ENCODE assay signal across 22 mouse cellular contexts in the genomic region with DNA sequence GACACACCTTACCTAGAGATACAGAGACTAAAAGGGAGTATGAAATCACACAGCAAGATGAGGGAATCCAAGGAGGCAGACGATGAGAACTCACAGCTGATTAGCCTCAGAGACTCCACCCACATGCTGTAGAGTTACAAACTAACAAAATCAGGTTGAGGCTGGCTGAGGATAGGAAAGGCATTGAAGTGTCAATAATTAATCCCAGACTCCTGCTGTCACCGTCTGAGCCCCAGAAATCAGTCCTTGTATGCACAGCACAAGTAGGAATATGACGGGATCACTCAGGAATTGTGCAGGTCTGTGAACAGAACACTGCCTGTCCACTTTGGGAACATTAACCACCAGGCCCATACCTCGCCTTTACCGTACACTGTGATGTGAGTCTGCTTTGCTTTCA.
DNase-seq lines count a peak whose midpoint lies in the region; ATAC-seq and TF ChIP-seq lines count a peak whose summit lies in the region.
"Had no signal": no experiment of that assay in that cellular context is flagged by ENCODE, and none has a peak within 500 bp of the region (broad histone marks: within the 10 kb centered on the region; RNA-seq: fewer than 3 reads in every experiment).

No protein-coding gene starts in this region.

- H3K27ac ChIP-seq in kidney, postnatal 0 days, result no peak overlapping the region
- H3K27ac ChIP-seq: embryonic facial prominence, embryonic 15.5 days; hindbrain, embryonic 14.5 days; limb, embryonic 13.5 days; liver, embryonic 14.5 days; midbrain, embryonic 15.5 days; neural tube, embryonic 15.5 days; stomach, embryonic 15.5 days had no signal

- no peaks in the 10 kb centered on the region for H3K27me3 ChIP-seq in Patski
- H3K27me3 ChIP-seq in kidney, postnatal 0 days (ENCODE audit: insufficient read depth, low read length), result no peaks in the 10 kb centered on the region
- H3K27me3 ChIP-seq: embryonic facial prominence, embryonic 15.5 days; heart, embryonic 12.5 days; limb, embryonic 13.5 days; megakaryocyte, embryonic 14.5 days; midbrain, embryonic 15.5 days; neural tube, embryonic 15.5 days; stomach, embryonic 15.5 days had no signal

- peaks cover 33% of the 10 kb centered on the region for H3K36me3 ChIP-seq in kidney, postnatal 0 days (ENCODE audit: insufficient read depth, low read length)
- H3K36me3 ChIP-seq: G1E had no signal

- no peak overlapping the region for H3K4me2 ChIP-seq in kidney, postnatal 0 days (ENCODE audit: low read length)
- H3K4me2 ChIP-seq: embryonic facial prominence, embryonic 15.5 days; heart, embryonic 12.5 days; hindbrain, embryonic 14.5 days; limb, embryonic 13.5 days; midbrain, embryonic 15.5 days; neural tube, embryonic 15.5 days; stomach, embryonic 15.5 days had no signal

- H3K9me3 ChIP-seq in kidney, postnatal 0 days (replicated peaks; ENCODE audit: low read length), result no peaks in the 10 kb centered on the region
- H3K9me3 ChIP-seq: embryonic facial prominence, embryonic 15.5 days; heart, embryonic 12.5 days; limb, embryonic 13.5 days; megakaryocyte, embryonic 14.5 days; midbrain, embryonic 15.5 days; neural tube, embryonic 15.5 days; stomach, embryonic 15.5 days had no signal

- 62% methylated on average over 5 of the region's 5 CpGs for WGBS in kidney, postnatal 0 days

- POLR2A ChIA-PET in Patski (lab: Charles Lee), result interaction anchor here (0.7 kb wide), 1 partner anchor 370 kb away, joined by 6 read pairs; no protein-coding TSS in a partner anchor

- H3K4me1 ChIP-seq in kidney, postnatal 0 days (replicated peaks; ENCODE audit: insufficient read depth, low read length), result 0 out of 2 replicates have a peak, but pooled peaks cover 4% of the 10 kb centered on the region
- H3K4me1 ChIP-seq: embryonic facial prominence, embryonic 15.5 days; megakaryocyte, embryonic 14.5 days; midbrain, embryonic 15.5 days; neural tube, embryonic 15.5 days had no signal

- CTCF ChIA-PET in Patski (lab: Charles Lee), result interaction anchor here (1.0 kb wide), 1 partner anchor 9 kb away, joined by 3 read pairs; no protein-coding TSS in a partner anchor

- ATAC-seq in Patski, result peak; percentile 67
- ATAC-seq in kidney, postnatal 0 days (replicated peaks; ENCODE audit: low FRiP score, low read depth), result peak; percentile 93
- ATAC-seq: midbrain, embryonic 15.5 days had no signal

- no peak overlapping the region for H3K4me3 ChIP-seq in kidney, postnatal 0 days (replicated peaks; ENCODE audit: low read depth, low read length)
- H3K4me3 ChIP-seq: embryonic facial prominence, embryonic 15.5 days; heart, embryonic 12.5 days; limb, embryonic 13.5 days; megakaryocyte, embryonic 14.5 days; midbrain, embryonic 15.5 days; neural tube, embryonic 15.5 days; stomach, embryonic 15.5 days had no signal

- no peak overlapping the region for H3K9ac ChIP-seq in kidney, postnatal 0 days (ENCODE audit: low read depth, low read length)
- H3K9ac ChIP-seq: embryonic facial prominence, embryonic 15.5 days; heart, embryonic 12.5 days; hindbrain, embryonic 14.5 days; limb, embryonic 13.5 days; liver, embryonic 14.5 days; midbrain, embryonic 15.5 days; neural tube, embryonic 15.5 days; stomach, embryonic 15.5 days had no signal

- DNase-seq in cerebellum, postnatal 10 days, result peak; percentile 29 to 38
- no peak for DNase-seq in cerebellum, postnatal 14 days
- peak; percentile 23 for DNase-seq in kidney, adult 11 months
- no peak for DNase-seq in kidney, postnatal 10 days
- DNase-seq in Patski (ENCODE audit: low read depth, low spot score), result no peak
- peak; percentile 19 for DNase-seq in kidney, postnatal 0 days (ENCODE audit: low spot score)
- no peak for DNase-seq in gastrocnemius, postnatal 10 days
- no peak for DNase-seq in embryo, embryonic 11 days
- DNase-seq: cerebellum, adult 9-10 months; heart, adult 11 months; heart, postnatal 14 days; thymus, adult 2 months had no signal

- in situ Hi-C loops in Patski (cut with MboI; ENCODE audit: low pct_unique_long_range_greater_than_20kb), result no loop called here

- TF ChIP-seq CTCF in Patski (IDR thresholded peaks at IDR 0.05), result no peak
- no peak for TF ChIP-seq CTCF in kidney, postnatal 0 days (IDR thresholded peaks at IDR 0.05; ENCODE audit: low read depth)

Comparison
In these comparisons a context has a peak if more than half of its experiments do, and no peak if none do; other contexts are left out.
1. DNase-seq: peak in cerebellum, postnatal 10 days (2 of 2), kidney, adult 11 months (single experiment) and kidney, postnatal 0 days (single experiment); none in cerebellum, postnatal 14 days (0 of 2), kidney, postnatal 10 days (single experiment), Patski (single experiment), gastrocnemius, postnatal 10 days (single experiment) and embryo, embryonic 11 days (single experiment).